Mouse (Mus musculus) heart, embryonic 11.5 days (tissue): Measurements from ENCODE around the gene Dnaja3. TPM values are rescaled to one million over a fixed set of nuclear protein-coding genes. Genes with fewer than 3 reads are reported as not detected.

Experiments
- ATAC-seq: fragments of 200-750 bp; cut with Nextera tagmentation; replicated peaks from 2 replicates; pipeline ENCODE4 v1.8.0; 2017; ENCODE audit warnings: moderate library complexity; ENCODE audit not compliant: insufficient number of reproducible peaks, low FRiP score, low TSS enrichment
- H3K27ac ChIP-seq: fragments of 300-500 bp; sonication (generic); 2 replicates; pipeline ENCODE4 v1.5.1; 2014; ENCODE audit warnings: mild to moderate bottlenecking, low read depth, low read length
- H3K27me3 ChIP-seq: fragments of 300-500 bp; sonication (generic); 2 replicates; pipeline ENCODE4 v1.6.1; 2014; ENCODE audit warnings: mild to moderate bottlenecking, low read length, mixed read lengths; ENCODE audit not compliant: control insufficient read depth, insufficient read depth
- H3K36me3 ChIP-seq: fragments of 300-500 bp; sonication (generic); 2 replicates; pipeline ENCODE4 v1.6.1; 2014; ENCODE audit warnings: mild to moderate bottlenecking, low read length, moderate library complexity, mixed read lengths; ENCODE audit not compliant: control insufficient read depth, insufficient read depth
- H3K4me1 ChIP-seq: fragments of 300-500 bp; sonication (generic); 2 replicates; pipeline ENCODE4 v1.6.1; 2014; ENCODE audit warnings: low read length; ENCODE audit not compliant: control insufficient read depth, insufficient read depth
- H3K4me2 ChIP-seq: fragments of 300-500 bp; sonication (generic); 2 replicates; pipeline ENCODE4 v1.6.1; 2014; ENCODE audit warnings: mild to moderate bottlenecking, moderate library complexity
- H3K4me3 ChIP-seq: fragments of 300-500 bp; sonication (generic); 2 replicates; pipeline ENCODE4 v1.5.1; 2014; ENCODE audit warnings: low read depth, low read length
- H3K9ac ChIP-seq: fragments of 300-500 bp; sonication (generic); 2 replicates; pipeline ENCODE4 v1.6.1; 2014; ENCODE audit warnings: mild to moderate bottlenecking, low read depth, low read length, moderate library complexity
- H3K9me3 ChIP-seq: fragments of 300-500 bp; sonication (generic); replicated peaks from 2 replicates; pipeline ENCODE4 v1.6.1; 2016; ENCODE audit warnings: low read length; ENCODE audit not compliant: control insufficient read depth
- WGBS: fragments of 180-500 bp; shearing (Covaris S2); extraction: QIAGEN DNeasy Blood & Tissue Kit; methylation state at CpG from one replicate; pipeline ENCODE4 v1.1.7; 2014; ENCODE audit not compliant: insufficient replicate concordance; 5-methylcytosine and 5-hydroxymethylcytosine counted together
- polyA plus RNA-seq: library from polyadenylated mRNA; unstranded; fragments of >200 nt; fragmentation: Nextera tagmentation; extraction: Ambion mirVana; gene quantifications from 2 replicates; pipeline ENCODE4 v1.2.1, GENCODE M21; 2014

Dnaja3 gene
- polyA plus RNA-seq, 1 experiment from 2014 or later, result 63.6 TPM

- peaks cover 50% of the 10 kb centered on the region for H3K4me1 ChIP-seq
- ATAC-seq, result no peak
- peaks cover 30% of the 10 kb centered on the region for H3K36me3 ChIP-seq
- no peak overlapping the region for H3K27ac ChIP-seq
- H3K4me3 ChIP-seq, result no peak overlapping the region
- H3K9me3 ChIP-seq, result no peaks in the 10 kb centered on the region
- H3K4me2 ChIP-seq, result no peak overlapping the region
- H3K27me3 ChIP-seq, result no peaks in the 10 kb centered on the region
- 94% methylated on average over 3 of the region's 3 CpGs for WGBS
- no peak overlapping the region for H3K9ac ChIP-seq
Observed at GRCm38 (mm10) chr16:4650161-4650560, 10.4 kb downstream of the Dnaja3 start.

GRCm38 (mm10) chr16:4651081-4651480 is 11.3 kb downstream of the Dnaja3 start:
- peak overlapping the region; percentile 55 for H3K27ac ChIP-seq
- no peak overlapping the region for H3K4me2 ChIP-seq
- H3K9me3 ChIP-seq, result no peaks in the 10 kb centered on the region
- H3K9ac ChIP-seq, result no peak overlapping the region; the same call in 1 of the 2 replicates
- ATAC-seq, result no peak
- no peak overlapping the region for H3K4me3 ChIP-seq
- WGBS, result 80% methylated on average over 1 of the region's 1 CpGs
- H3K4me1 ChIP-seq, result peaks cover 54% of the 10 kb centered on the region
- no peaks in the 10 kb centered on the region for H3K27me3 ChIP-seq
- H3K36me3 ChIP-seq, result peaks cover 30% of the 10 kb centered on the region

- WGBS, result 75% methylated on average over 7 of the region's 7 CpGs
- ATAC-seq, result no peak
- Histone ChIP-seq H3K9me3 (no peaks in the 10 kb centered on the region), H3K27me3 (no peaks in the 10 kb centered on the region), H3K36me3 (peaks cover 30% of the 10 kb centered on the region), H3K9ac (peak overlapping the region; percentile 28; the same call in 1 of the 2 replicates), H3K4me3 (no peak overlapping the region), H3K27ac (peak overlapping the region; percentile 55; the same call in 1 of the 2 replicates), H3K4me2 (no peak overlapping the region), H3K4me1 (peaks cover 54% of the 10 kb centered on the region)
Observed at GRCm38 (mm10) chr16:4651624-4652023, 11.8 kb downstream of the Dnaja3 start.

- H3K9me3 ChIP-seq, result no peaks in the 10 kb centered on the region
- peaks cover 30% of the 10 kb centered on the region for H3K36me3 ChIP-seq
- ATAC-seq, result no peak
- peak overlapping the region; percentile 10; the same call in 1 of the 2 replicates for H3K9ac ChIP-seq
- H3K4me3 ChIP-seq, result no peak overlapping the region
- 54% methylated on average over 4 of the region's 4 CpGs for WGBS
- no peaks in the 10 kb centered on the region for H3K27me3 ChIP-seq
- H3K4me1 ChIP-seq, result peaks cover 49% of the 10 kb centered on the region
- H3K4me2 ChIP-seq, result no peak overlapping the region
- peak overlapping the region; percentile 64 for H3K27ac ChIP-seq
Observed at GRCm38 (mm10) chr16:4652707-4653416, 13.1 kb downstream of the Dnaja3 start.

- WGBS, result 73% methylated on average over 10 of the region's 10 CpGs
- no peaks in the 10 kb centered on the region for H3K27me3 ChIP-seq
- H3K9ac ChIP-seq, result 0 out of 2 replicates have a peak overlapping the region, but pooled peaks have one; percentile 16
- H3K4me2 ChIP-seq, result no peak overlapping the region
- H3K9me3 ChIP-seq, result no peaks in the 10 kb centered on the region
- H3K27ac ChIP-seq, result 0 out of 2 replicates have a peak overlapping the region, but pooled peaks have one; percentile 84
- H3K36me3 ChIP-seq, result peaks cover 15% of the 10 kb centered on the region
- H3K4me1 ChIP-seq, result peaks cover 54% of the 10 kb centered on the region
- no peak overlapping the region for H3K4me3 ChIP-seq
- no peak for ATAC-seq
Observed at GRCm38 (mm10) chr16:4654706-4655105, 14.9 kb downstream of the Dnaja3 start.

- H3K27ac ChIP-seq, result peak overlapping the region; percentile 84
- ATAC-seq, result no peak
- peaks cover 54% of the 10 kb centered on the region for H3K4me1 ChIP-seq
- no peak overlapping the region for H3K4me3 ChIP-seq
- H3K36me3 ChIP-seq, result peaks cover 9% of the 10 kb centered on the region
- WGBS, result 56% methylated on average over 4 of the region's 4 CpGs
- H3K9me3 ChIP-seq, result no peaks in the 10 kb centered on the region
- peak overlapping the region; percentile 65 for H3K9ac ChIP-seq
- H3K4me2 ChIP-seq, result no peak overlapping the region
- no peaks in the 10 kb centered on the region for H3K27me3 ChIP-seq
Observed at GRCm38 (mm10) chr16:4655251-4655734, 15.5 kb downstream of the Dnaja3 start.

- H3K36me3 ChIP-seq, result peaks cover 10% of the 10 kb centered on the region
- H3K9me3 ChIP-seq, result no peaks in the 10 kb centered on the region
- H3K9ac ChIP-seq, result peak overlapping the region; percentile 65
- H3K27me3 ChIP-seq, result no peaks in the 10 kb centered on the region
- peak overlapping the region; percentile 20 for H3K4me2 ChIP-seq
- H3K4me1 ChIP-seq, result peaks cover 54% of the 10 kb centered on the region
- H3K4me3 ChIP-seq, result no peak overlapping the region
- ATAC-seq, result no peak
- WGBS, result 21% methylated on average over 11 of the region's 11 CpGs
- peak overlapping the region; percentile 84 for H3K27ac ChIP-seq
Observed at GRCm38 (mm10) chr16:4655764-4656570, 16.2 kb downstream of the Dnaja3 start.

- Histone ChIP-seq H3K4me2 (no peak overlapping the region), H3K9ac (peak overlapping the region; percentile 29), H3K27me3 (no peaks in the 10 kb centered on the region), H3K4me3 (no peak overlapping the region), H3K27ac (peak overlapping the region; percentile 84), H3K36me3 (peaks cover 17% of the 10 kb centered on the region), H3K4me1 (peaks cover 52% of the 10 kb centered on the region), H3K9me3 (no peaks in the 10 kb centered on the region)
- 50% methylated on average over 9 of the region's 9 CpGs for WGBS
- ATAC-seq, result no peak
Observed at GRCm38 (mm10) chr16:4656571-4657081, 16.8 kb downstream of the Dnaja3 start.
